Mouse (Mus musculus) 416B (cell line): ENCODE results near the gene Cenpu.
A peak's percentile ranks its signal among the peaks of the same experiment; 100 is the strongest.

ENCODE experiments used
- DNase-seq: peaks from one replicate; pipeline ENCODE4 v3.0.0; 2011; ENCODE audit warnings: low read depth

Gene Cenpu

GRCm38 (mm10) chr8:46551615-46552440, at the start of gene Cenpu:
Cenpu (plus strand) TSS chr8:46552028.
- peak; percentile 99 for DNase-seq

GRCm38 (mm10) chr8:46502333-46503071, 49.3 kb upstream of the Cenpu start:
- no peak for DNase-seq

GRCm38 (mm10) chr8:46503072-46503695, 48.6 kb upstream of the Cenpu start:
- no peak for DNase-seq

DNA sequence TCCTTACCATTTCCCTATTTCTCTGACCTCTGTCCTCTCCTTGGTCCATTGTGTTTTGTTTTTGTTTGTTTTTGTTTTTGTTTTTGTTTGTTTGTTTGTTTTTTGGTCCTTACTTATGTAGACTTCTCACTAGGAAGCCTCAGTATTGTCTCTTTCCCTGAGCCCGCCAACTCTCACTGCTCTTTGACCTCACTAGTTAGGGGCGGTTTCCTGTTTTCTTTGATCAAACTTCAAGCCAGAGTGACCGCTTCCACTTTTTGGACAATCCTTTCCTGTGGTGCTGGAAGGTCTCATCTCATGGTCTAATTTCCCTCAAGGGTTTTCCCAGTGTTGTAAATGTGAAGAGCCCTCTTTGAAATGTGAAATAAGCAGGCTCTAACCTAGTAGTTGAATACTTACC, 47.6 kb upstream of the Cenpu start:
- DNase-seq, result no peak

- DNase-seq, result no peak
Measured at GRCm38 (mm10) chr8:46508488-46509395, 43.1 kb upstream of the Cenpu start.

GRCm38 (mm10) chr8:46509474-46509873, 42.4 kb upstream of the Cenpu start:
- DNase-seq, result no peak

DNA sequence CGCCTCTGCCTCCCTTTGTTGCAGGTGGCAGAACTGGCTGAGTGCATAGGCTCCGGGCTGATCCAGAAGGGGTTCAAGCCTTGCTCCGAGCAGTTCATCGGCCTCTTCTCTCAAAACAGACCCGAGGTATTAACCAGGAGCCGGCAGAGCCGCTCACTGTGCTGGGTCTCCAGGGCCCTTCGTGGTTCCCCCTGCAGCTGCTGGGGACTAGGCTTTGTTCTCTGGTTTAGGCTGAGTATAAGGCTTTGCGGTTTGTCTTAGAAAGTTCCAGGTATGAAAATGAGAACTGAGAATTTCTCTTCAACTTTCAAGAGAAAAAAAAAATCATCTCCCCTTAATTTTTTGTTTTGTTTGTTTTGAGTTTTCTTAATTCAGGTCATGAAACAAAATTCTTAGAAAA, 40.5 kb upstream of the Cenpu start:
- DNase-seq, result no peak

- no peak for DNase-seq
Measured at GRCm38 (mm10) chr8:46512538-46512937, 39.3 kb upstream of the Cenpu start.

DNA sequence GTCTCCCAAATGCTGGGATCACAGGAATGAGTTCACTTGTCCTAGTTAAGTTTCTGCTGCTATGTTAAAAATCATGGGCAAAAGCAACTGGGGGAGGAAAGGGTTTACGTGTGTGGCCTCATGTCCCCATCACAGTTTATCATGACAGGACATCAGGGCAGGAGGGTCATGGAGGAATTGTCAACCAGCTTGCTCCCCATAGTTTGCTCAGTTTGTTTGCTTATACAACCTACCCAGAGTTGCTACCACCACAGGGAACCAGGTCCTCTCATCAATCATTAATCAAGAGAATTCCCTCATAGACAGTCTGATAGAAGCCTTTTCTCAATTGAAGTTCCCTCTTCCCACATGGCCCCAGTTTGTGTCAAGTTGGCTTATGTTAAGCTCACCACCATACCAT, 37.8 kb upstream of the Cenpu start:
- DNase-seq, result no peak

GRCm38 (mm10) chr8:46520667-46521066, 31.2 kb upstream of the Cenpu start:
- DNase-seq, result no peak

DNA sequence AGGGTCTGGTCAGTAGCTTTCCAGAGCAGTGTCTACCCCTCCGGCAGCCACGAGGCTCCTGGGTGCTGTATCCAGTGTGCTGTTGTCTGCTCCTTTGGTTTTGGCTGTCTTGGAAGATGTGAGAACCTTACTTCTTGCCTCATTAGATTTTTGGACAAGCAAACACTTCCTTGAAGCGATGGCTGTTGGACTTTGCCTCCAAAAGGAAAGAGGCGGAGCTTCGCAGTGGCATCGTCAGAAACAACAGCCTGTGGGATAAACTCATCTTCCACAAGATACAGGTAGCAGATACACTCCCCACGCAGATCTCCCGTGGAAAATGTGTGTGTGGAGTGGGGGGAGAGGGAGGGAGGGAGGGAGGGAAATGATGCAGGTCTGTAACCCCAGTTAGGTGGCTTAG, 25.7 kb upstream of the Cenpu start:
- DNase-seq, result no peak

- no peak for DNase-seq
Measured at GRCm38 (mm10) chr8:46526821-46527220, 25.0 kb upstream of the Cenpu start.

DNA sequence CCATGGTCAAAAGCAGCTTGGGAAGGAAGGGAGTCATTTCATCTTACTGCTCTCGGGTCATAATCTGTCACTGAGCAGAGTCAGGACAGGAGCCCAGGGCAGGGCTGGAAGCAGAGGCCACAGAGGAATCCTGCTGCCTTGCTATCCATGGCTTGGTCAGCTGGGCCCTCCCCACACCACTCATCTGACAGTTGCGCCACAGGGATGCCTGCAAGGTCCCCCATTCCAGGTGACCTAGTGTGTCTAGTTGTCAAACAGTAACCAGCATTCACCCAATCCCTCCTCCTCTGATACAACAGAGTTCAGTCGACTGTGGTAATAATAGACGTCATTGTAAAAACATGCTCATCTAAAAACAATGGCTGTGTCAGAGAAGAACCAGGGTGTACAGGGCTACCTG, 22.3 kb upstream of the Cenpu start:
- DNase-seq, result no peak

DNA sequence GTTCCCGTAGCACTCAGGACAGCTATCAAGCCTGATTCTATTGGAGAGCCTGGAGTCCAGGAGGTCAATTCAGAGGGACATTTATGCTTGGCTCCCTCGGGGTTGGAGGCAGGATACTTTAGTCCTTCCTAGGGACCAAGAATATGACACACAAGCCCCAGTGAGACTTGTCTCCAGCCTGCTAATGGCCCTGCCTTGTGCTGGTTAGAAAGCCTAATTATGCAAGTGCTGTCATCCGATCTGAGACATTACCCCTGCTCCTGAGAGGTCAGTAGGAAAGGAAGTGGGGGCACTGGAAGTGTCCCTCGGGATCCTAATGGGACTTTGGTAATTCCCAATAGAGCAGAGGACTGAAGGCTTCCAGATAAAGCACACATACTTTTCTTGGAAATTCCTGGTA, 21.3 kb upstream of the Cenpu start:
- no peak for DNase-seq

DNA sequence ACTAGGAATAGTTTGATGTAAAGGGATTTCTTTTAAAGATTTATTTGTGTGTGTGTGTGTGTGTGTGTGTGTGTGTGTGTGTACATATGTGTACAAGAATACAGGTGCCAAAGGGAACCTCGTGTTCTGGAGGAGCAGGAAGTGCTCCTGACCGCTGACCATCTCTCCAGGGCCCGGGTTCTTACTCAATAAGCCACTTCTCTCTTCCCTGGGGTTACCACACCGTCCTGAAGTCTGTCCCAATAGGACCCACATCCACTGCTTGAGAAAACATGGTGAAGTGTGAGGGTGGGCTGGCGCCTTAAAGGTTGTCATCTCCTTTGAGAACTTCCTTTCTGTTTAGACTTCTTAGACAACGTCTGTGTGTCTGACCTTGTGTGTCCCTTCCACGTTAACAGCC, 17.9 kb upstream of the Cenpu start:
- peak; percentile 75 for DNase-seq

DNA sequence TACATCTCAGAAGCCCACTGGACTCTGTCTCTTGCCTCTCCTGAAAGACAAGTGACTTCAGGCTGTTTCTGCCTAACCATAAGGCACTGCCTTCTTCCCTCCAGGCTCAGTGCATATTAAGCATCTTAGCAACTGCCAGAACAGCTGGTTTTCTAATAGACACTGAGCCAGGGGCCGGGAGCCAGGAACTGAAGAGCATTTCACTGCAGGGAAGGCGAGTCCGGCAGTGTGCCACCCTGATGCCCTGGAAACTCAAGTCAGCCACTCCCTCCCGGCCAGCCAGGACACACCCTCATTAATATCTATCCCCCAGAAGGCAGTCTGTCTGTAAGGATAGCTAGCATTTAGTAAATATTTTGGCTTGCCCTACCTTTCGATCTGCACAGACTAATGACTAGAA, 12.1 kb upstream of the Cenpu start:
- no peak for DNase-seq

GRCm38 (mm10) chr8:46543191-46543590, 8.6 kb upstream of the Cenpu start:
- no peak for DNase-seq

DNA sequence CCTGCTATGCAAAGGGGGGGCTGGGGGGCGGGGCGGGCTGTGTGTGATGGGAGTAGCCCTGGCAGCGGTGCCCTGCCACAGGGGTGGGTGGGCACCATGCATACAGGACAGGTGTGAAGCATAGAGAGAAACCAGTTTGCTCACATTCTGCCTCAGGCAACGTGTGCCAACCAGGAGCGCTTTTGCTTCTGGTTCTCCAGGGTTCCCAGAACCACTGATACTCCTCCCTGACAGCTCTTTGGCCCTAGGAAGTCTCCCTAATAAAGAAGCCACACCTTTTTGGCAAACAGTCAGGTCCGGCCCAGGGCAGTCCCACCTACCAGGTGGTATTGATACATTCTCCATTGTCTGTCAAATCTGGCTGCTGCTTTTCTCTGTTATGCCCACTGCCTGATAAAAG, 8.2 kb upstream of the Cenpu start:
- no peak for DNase-seq

- no peak for DNase-seq
Measured at GRCm38 (mm10) chr8:46545854-46546253, 6.0 kb upstream of the Cenpu start.

- DNase-seq, result peak; percentile 98
Measured at GRCm38 (mm10) chr8:46546431-46547176, 5.2 kb upstream of the Cenpu start.

- peak; percentile 95 for DNase-seq
Measured at GRCm38 (mm10) chr8:46547245-46547644, 4.6 kb upstream of the Cenpu start.
